Mouse (Mus musculus) kidney, postnatal 0 days (tissue): ENCODE results near the gene Fmod. TPM values are rescaled to one million over a fixed set of nuclear protein-coding genes. Genes with fewer than 3 reads are reported as not detected.

Experiments
- ATAC-seq: fragments of 200-750 bp; cut with Nextera tagmentation; replicated peaks from 2 replicates; pipeline ENCODE4 v1.8.0; 2017; ENCODE audit warnings: low read depth, moderate number of reproducible peaks, moderate TSS enrichment, moderate library complexity; ENCODE audit not compliant: low FRiP score
- DNase-seq: peaks from one replicate; pipeline ENCODE4 v3.0.0-alpha.2; 2016; ENCODE audit warnings: low spot score
- H3K27ac ChIP-seq: fragments of 300-500 bp; sonication (generic); 2 replicates; pipeline ENCODE4 v1.5.1; 2014; ENCODE audit warnings: mild to moderate bottlenecking
- H3K27me3 ChIP-seq: fragments of 300-500 bp; sonication (generic); 2 replicates; pipeline ENCODE4 v1.6.1; 2014; ENCODE audit warnings: low read length, mixed read lengths; ENCODE audit not compliant: insufficient read depth
- H3K36me3 ChIP-seq: fragments of 300-500 bp; sonication (generic); 2 replicates; pipeline ENCODE4 v1.6.1; 2014; ENCODE audit warnings: low read length, mixed read lengths; ENCODE audit not compliant: insufficient read depth
- H3K4me1 ChIP-seq: fragments of 300-500 bp; sonication (generic); replicated peaks from 2 replicates; pipeline ENCODE4 v1.6.1; 2014; ENCODE audit warnings: antibody characterized with exemption, low read length, mixed read lengths; ENCODE audit not compliant: insufficient read depth
- H3K4me2 ChIP-seq: fragments of 300-500 bp; sonication (generic); 2 replicates; pipeline ENCODE4 v1.6.1; 2014; ENCODE audit warnings: mild to moderate bottlenecking, low read length, moderate library complexity, mixed read lengths
- H3K4me3 ChIP-seq: fragments of 300-500 bp; sonication (generic); replicated peaks from 2 replicates; pipeline ENCODE4 v1.5.1; 2014; ENCODE audit warnings: low read depth, low read length
- H3K9ac ChIP-seq: fragments of 300-500 bp; sonication (generic); 2 replicates; pipeline ENCODE4 v1.6.1; 2014; ENCODE audit warnings: low read depth, low read length
- H3K9me3 ChIP-seq: fragments of 300-500 bp; sonication (generic); replicated peaks from 2 replicates; pipeline ENCODE4 v1.6.1; 2016; ENCODE audit warnings: low read length, inconsistent platforms, mixed read lengths
- CTCF ChIP-seq: IDR thresholded peaks from 2 replicates; pipeline ENCODE4 v1.5.1; 2016; ENCODE audit warnings: antibody characterized with exemption, low read depth, mild to moderate bottlenecking, moderate library complexity
- WGBS: fragments of 180-500 bp; shearing (Covaris S2); extraction: QIAGEN DNeasy Blood & Tissue Kit; methylation state at CpG from one replicate; pipeline ENCODE4 v1.1.7; 2014; 5-methylcytosine and 5-hydroxymethylcytosine counted together
- polyA plus RNA-seq: library from polyadenylated mRNA; unstranded; fragments of >200 nt; fragmentation: Nextera tagmentation; extraction: Ambion mirVana; gene quantifications from 2 replicates; pipeline ENCODE4 v1.2.1, GENCODE M21; 2015

The Fmod gene
- polyA plus RNA-seq, 1 experiment from 2014 or later = 7.8 TPM

GRCm38 (mm10) chr1:134025975-134026374 lies 11.1 kb upstream of the Fmod start:
- TF ChIP-seq CTCF = no peak
- WGBS = 74% methylated on average over 5 of the region's 5 CpGs
- no peaks in the 10 kb centered on the region for H3K36me3 ChIP-seq

DNA sequence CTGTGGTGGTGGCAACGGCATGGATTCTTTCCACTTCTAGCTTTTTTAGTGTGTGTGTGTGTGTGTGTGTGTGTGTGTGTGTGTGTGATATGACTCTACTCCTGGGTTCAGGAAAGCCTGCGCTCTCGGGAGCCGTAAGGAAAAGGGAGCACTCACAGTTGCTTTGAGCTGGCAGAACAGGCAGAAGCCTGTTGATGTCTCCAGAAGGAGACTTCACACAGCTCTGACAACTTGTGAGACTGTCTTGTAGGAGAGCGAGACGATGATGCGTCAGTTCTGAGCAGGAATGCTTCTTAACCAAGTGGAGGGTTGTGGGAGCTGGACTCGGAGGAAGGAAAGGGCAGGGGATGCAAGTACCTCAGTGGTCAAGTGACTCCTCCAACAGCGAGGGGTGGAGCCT lies 10.3 kb upstream of the Fmod start:
- Histone ChIP-seq H3K36me3 (no peaks in the 10 kb centered on the region), H3K9me3 (no peaks in the 10 kb centered on the region), H3K4me2 (no peak overlapping the region), H3K4me3 (no peak overlapping the region), H3K27ac (no peak overlapping the region), H3K4me1 (no peaks in the 10 kb centered on the region), H3K9ac (no peak overlapping the region), H3K27me3 (no peaks in the 10 kb centered on the region)
- ATAC-seq (no peak), DNase-seq (no peak)
- no peak for TF ChIP-seq CTCF
- 83% methylated on average over 9 of the region's 9 CpGs for WGBS

More at GRCm38 (mm10) chr1:134025975-134026374, 11.1 kb upstream of the Fmod start:
- no peak overlapping the region for H3K27ac ChIP-seq
- H3K4me2 ChIP-seq = no peak overlapping the region
- ATAC-seq (no peak), DNase-seq (no peak)
- no peak overlapping the region for H3K9ac ChIP-seq
- no peaks in the 10 kb centered on the region for H3K4me1 ChIP-seq
- H3K4me3 ChIP-seq = no peak overlapping the region
- H3K9me3 ChIP-seq = no peaks in the 10 kb centered on the region
- no peaks in the 10 kb centered on the region for H3K27me3 ChIP-seq

DNA sequence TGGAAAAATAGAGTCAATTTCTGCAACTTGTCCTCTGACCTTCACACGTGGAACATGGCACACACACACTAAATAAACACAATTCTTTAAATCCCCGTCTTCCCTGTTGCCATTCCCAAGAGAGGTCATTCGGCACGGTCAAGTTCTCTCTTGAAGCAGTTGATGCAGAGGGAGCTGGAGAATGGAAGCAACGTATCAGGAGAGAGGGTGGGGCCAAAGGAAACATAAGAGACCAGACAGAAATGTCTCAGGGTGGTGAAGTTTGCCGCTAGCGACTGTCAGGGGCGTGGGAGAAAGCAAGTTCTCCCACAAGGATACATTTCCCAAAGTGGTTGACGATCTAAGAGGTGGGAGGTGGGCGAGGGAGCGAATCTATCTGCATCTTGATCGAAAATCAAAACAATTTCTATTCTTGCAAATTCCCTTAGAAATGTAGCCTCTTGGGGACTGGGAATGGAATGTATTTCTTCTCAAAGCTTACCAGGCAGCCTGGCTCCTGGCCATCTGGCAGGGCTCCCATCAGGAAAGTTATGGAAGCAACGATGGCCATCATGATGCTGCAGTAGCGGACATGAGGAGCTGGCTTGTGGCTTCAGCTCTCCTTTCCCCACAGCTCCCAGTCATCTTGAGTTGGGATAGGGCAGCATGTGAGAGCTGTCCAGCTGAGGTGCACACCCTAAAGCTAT lies 8.8 kb upstream of the Fmod start:
- H3K36me3 ChIP-seq = no peaks in the 10 kb centered on the region
- ATAC-seq = no peak

DNA sequence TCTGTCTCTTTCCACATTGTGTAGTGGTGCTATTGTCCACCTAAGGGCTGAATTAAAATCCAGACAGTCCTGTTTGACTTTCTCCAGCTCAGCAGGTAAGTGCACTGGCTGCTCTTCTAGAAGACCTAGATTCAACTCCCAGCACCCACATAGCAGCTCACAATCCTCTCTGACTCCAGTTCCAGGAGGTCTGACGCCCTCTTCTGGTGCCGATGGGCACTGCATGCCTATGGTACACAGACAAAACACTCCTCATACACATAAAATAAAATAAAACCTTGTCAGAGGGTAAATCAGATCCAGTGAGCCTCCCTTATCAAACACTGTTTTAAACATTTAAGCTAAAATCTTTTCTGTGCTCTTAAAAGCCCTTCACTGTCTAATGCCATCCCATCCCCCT lies 562 bp upstream of the Fmod start:
- H3K4me3 ChIP-seq = no peak overlapping the region
- 64% methylated on average over 2 of the region's 2 CpGs for WGBS
- ATAC-seq (no peak), DNase-seq (no peak)
- no peaks in the 10 kb centered on the region for H3K27me3 ChIP-seq
- H3K4me2 ChIP-seq = no peak overlapping the region
- no peak overlapping the region for H3K27ac ChIP-seq
- TF ChIP-seq CTCF = peak; percentile 53; the same call in 1 of the 2 replicates
- H3K9me3 ChIP-seq = no peaks in the 10 kb centered on the region
- no peak overlapping the region for H3K9ac ChIP-seq
- H3K4me1 ChIP-seq = 0 out of 2 replicates have a peak, but pooled peaks cover 9% of the 10 kb centered on the region
- H3K36me3 ChIP-seq = no peaks in the 10 kb centered on the region

More for the DNA sequence above, 8.8 kb upstream of the Fmod start:
- H3K9me3 ChIP-seq = no peaks in the 10 kb centered on the region
- H3K9ac ChIP-seq = no peak overlapping the region
- H3K4me2 ChIP-seq = no peak overlapping the region
- DNase-seq = peak; percentile 38
- 45% methylated on average over 14 of the region's 14 CpGs for WGBS
- no peaks in the 10 kb centered on the region for H3K4me1 ChIP-seq
- H3K27ac ChIP-seq = no peak overlapping the region
- no peaks in the 10 kb centered on the region for H3K27me3 ChIP-seq
- TF ChIP-seq CTCF = no peak
- no peak overlapping the region for H3K4me3 ChIP-seq

DNA sequence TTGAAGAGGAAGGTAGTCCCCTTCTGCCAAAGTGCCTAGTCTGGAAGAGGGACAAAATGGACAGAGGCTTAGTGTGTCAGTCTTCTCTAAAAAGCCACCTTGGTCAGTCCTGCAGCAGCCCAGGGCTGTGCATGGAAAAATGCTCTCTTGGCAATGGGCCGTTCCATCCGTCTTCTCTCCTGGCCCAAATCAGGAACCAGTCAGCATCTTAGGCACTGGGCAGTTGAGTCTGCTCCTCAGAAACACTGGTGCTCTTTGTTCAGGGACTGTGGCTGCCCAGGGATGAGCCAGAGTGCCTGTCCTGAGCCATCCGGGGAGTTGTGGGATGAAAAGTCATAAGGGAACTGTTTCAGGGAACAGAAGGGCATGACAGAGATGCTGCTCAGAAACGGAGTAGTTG lies 1.3 kb downstream of the Fmod start:
- ATAC-seq = no peak
- no peak for DNase-seq
- 87% methylated on average over 4 of the region's 4 CpGs for WGBS
- H3K4me2 ChIP-seq = no peak overlapping the region
- TF ChIP-seq CTCF = no peak
- 0 out of 2 replicates have a peak, but pooled peaks cover 9% of the 10 kb centered on the region for H3K4me1 ChIP-seq
- no peaks in the 10 kb centered on the region for H3K27me3 ChIP-seq
- no peak overlapping the region for H3K4me3 ChIP-seq
- H3K9ac ChIP-seq = no peak overlapping the region
- H3K36me3 ChIP-seq = no peaks in the 10 kb centered on the region
- H3K27ac ChIP-seq = no peak overlapping the region
- no peaks in the 10 kb centered on the region for H3K9me3 ChIP-seq

- H3K36me3 ChIP-seq = no peaks in the 10 kb centered on the region
- H3K4me3 ChIP-seq = no peak overlapping the region
- no peak overlapping the region for H3K9ac ChIP-seq
- ATAC-seq (no peak), DNase-seq (no peak)
- no peak for TF ChIP-seq CTCF
- no peaks in the 10 kb centered on the region for H3K9me3 ChIP-seq
- H3K27me3 ChIP-seq = no peaks in the 10 kb centered on the region
- H3K4me2 ChIP-seq = no peak overlapping the region
- WGBS = 82% methylated on average over 2 of the region's 2 CpGs
- H3K4me1 ChIP-seq = 0 out of 2 replicates have a peak, but pooled peaks cover 9% of the 10 kb centered on the region
- no peak overlapping the region for H3K27ac ChIP-seq
These were observed 2.3 kb downstream of the Fmod start for GRCm38 (mm10) chr1:134039361-134039760.
